Mouse (Mus musculus) stomach, postnatal 0 days (tissue): ENCODE measurements around the gene Olfr435.

Experiments
- CTCF ChIP-seq: IDR thresholded peaks from 2 replicates; pipeline ENCODE4 v1.5.1; 2016; ENCODE audit warnings: antibody characterized with exemption, low read depth, mild to moderate bottlenecking, moderate library complexity
- EP300 ChIP-seq: optimal IDR thresholded peaks from 2 replicates; pipeline ENCODE3; 2016; ENCODE audit warnings: antibody characterized with exemption

DNA sequence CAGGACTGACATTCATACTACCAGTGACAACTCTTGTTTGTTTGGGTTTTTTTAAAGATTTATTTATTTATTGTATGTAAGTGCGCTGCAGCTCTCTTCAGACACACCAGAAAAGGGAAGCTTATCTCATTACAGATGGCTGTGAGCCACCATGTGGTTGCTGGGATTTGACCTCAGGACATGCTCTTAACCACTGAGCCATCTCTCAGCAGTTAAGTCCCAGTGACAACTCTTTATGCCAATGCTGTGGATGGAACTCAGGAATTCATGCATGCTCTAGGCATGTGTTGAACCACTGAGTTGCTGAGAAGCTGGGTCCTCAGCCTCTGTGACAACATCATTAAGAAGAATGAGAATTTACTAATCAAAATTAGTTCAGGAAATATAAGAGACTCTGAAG lies 56.0 kb downstream of the Olfr435 start:
- no peak for TF ChIP-seq CTCF
- no peak for TF ChIP-seq EP300
